Mouse (Mus musculus): Measurements from ENCODE around the gene Slc25a43.

Slc25a43 gene

GRCm38 (mm10) chrX:36743503-36744101 lies at the start of gene Slc25a43:
Gene Slc25a43, plus strand, starts transcription at chrX:36743659.
- in situ Hi-C loops (cut with MboI, MseI): no loop called here

- in situ Hi-C loops (cut with MboI, MseI): no loop called here
Measured at GRCm38 (mm10) chrX:36740124-36740951, 3.1 kb upstream of the Slc25a43 start.

GRCm38 (mm10) chrX:36741278-36741677 lies 2.2 kb upstream of the Slc25a43 start:
- in situ Hi-C loops (cut with MboI, MseI): no loop called here

- in situ Hi-C loops (cut with MboI, MseI): no loop called here
Measured at GRCm38 (mm10) chrX:36742744-36743143, 715 bp upstream of the Slc25a43 start.

GRCm38 (mm10) chrX:36744735-36745134 lies 1.3 kb downstream of the Slc25a43 start:
- in situ Hi-C loops (cut with MboI, MseI): no loop called here

- in situ Hi-C loops (cut with MboI, MseI): no loop called here
Measured at GRCm38 (mm10) chrX:36745333-36745732, 1.9 kb downstream of the Slc25a43 start.

GRCm38 (mm10) chrX:36746789-36747188 lies 3.3 kb downstream of the Slc25a43 start:
- in situ Hi-C loops (cut with MboI, MseI): no loop called here

- in situ Hi-C loops (cut with MboI, MseI): no loop called here
Measured at GRCm38 (mm10) chrX:36748573-36748972, 5.1 kb downstream of the Slc25a43 start.

GRCm38 (mm10) chrX:36749281-36749785 lies 5.9 kb downstream of the Slc25a43 start:
- in situ Hi-C loops (cut with MboI, MseI): no loop called here

GRCm38 (mm10) chrX:36750591-36750990 lies 7.1 kb downstream of the Slc25a43 start:
- in situ Hi-C loops (cut with MboI, MseI): no loop called here

- in situ Hi-C loops (cut with MboI, MseI): no loop called here
Measured at GRCm38 (mm10) chrX:36752586-36752985, 9.1 kb downstream of the Slc25a43 start.

- in situ Hi-C loops (cut with MboI, MseI): no loop called here
Measured at GRCm38 (mm10) chrX:36757796-36758472, 14.5 kb downstream of the Slc25a43 start.

GRCm38 (mm10) chrX:36758566-36758965 lies 15.1 kb downstream of the Slc25a43 start:
- in situ Hi-C loops (cut with MboI, MseI): no loop called here

- in situ Hi-C loops (cut with MboI, MseI): no loop called here
Measured at GRCm38 (mm10) chrX:36760946-36761635, 17.6 kb downstream of the Slc25a43 start.

GRCm38 (mm10) chrX:36762289-36762688 lies 18.8 kb downstream of the Slc25a43 start:
- in situ Hi-C loops (cut with MboI, MseI): no loop called here

GRCm38 (mm10) chrX:36762894-36763293 lies 19.4 kb downstream of the Slc25a43 start:
- in situ Hi-C loops (cut with MboI, MseI): no loop called here

- in situ Hi-C loops (cut with MboI, MseI): no loop called here
Measured at GRCm38 (mm10) chrX:36763298-36763933, 20.0 kb downstream of the Slc25a43 start.

GRCm38 (mm10) chrX:36763934-36764317 lies 20.5 kb downstream of the Slc25a43 start:
- in situ Hi-C loops (cut with MboI, MseI): no loop called here

GRCm38 (mm10) chrX:36767386-36767785 lies 23.9 kb downstream of the Slc25a43 start:
- in situ Hi-C loops (cut with MboI, MseI): no loop called here

GRCm38 (mm10) chrX:36772591-36772990 lies 29.1 kb downstream of the Slc25a43 start:
- in situ Hi-C loops (cut with MboI, MseI): no loop called here

GRCm38 (mm10) chrX:36775520-36775919 lies 32.1 kb downstream of the Slc25a43 start:
- in situ Hi-C loops (cut with MboI, MseI): no loop called here
